Mouse (Mus musculus): ENCODE results near the gene Fastk.

DNA sequence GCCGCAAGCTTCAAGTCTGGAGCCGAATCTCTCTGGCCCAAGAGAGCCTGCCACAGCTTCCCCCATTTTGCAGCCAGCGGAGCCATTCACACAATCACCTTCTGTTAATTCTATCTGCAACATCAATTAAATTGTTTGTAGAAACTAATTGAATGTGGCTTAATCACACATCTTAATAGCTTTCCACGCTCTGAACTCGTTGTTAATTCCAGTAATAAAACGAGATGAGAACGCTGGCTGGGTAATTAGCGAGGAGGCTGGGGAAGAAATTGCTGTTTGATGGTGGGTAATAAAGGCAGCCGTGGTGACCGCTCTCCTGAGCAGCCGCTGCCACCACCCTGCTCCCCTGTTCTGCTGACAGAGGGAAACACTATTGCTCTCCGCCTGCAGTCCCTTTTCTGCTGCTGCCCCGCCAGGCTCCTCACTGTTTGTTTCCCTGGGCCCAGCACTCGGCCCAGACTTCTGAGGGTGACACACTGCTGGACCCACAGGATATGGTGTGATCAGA lies 45.4 kb upstream of the Fastk start:
- TF ChIP-seq POLR2A (IDR thresholded peaks at IDR 0.05; ENCODE audit: low read depth, low read length): no peak
- no peak for TF ChIP-seq CTCF (conservative IDR thresholded peaks at IDR 0.05; ENCODE audit: insufficient read depth, insufficient read length, low read depth, low read length)

All from kidney, adult 2 months (tissue).